Mouse (Mus musculus) limb, embryonic 13.5 days (tissue): ENCODE results near the gene Ostc. TPM values are rescaled to one million over a fixed set of nuclear protein-coding genes. Genes with fewer than 3 reads are reported as not detected.

ENCODE experiments used
- ATAC-seq: fragments of 200-750 bp; cut with Nextera tagmentation; 2 replicates; pipeline ENCODE4 v1.8.0; 2017; ENCODE audit warnings: low read depth, moderate number of reproducible peaks, moderate TSS enrichment; ENCODE audit not compliant: low FRiP score
- H3K27ac ChIP-seq: fragments of 300-500 bp; sonication (generic); 2 replicates; pipeline ENCODE4 v1.5.1; 2015; ENCODE audit warnings: inconsistent platforms, mild to moderate bottlenecking, moderate library complexity
- H3K27me3 ChIP-seq: fragments of 300-500 bp; sonication (generic); 2 replicates; pipeline ENCODE4 v1.6.1; 2015; ENCODE audit warnings: mild to moderate bottlenecking, inconsistent platforms
- H3K36me3 ChIP-seq: fragments of 300-500 bp; sonication (generic); 2 replicates; pipeline ENCODE4 v1.6.1; 2015; ENCODE audit warnings: inconsistent platforms, mild to moderate bottlenecking, moderate library complexity
- H3K4me1 ChIP-seq: fragments of 300-500 bp; sonication (generic); 2 replicates; pipeline ENCODE4 v1.6.1; 2015; ENCODE audit warnings: inconsistent platforms
- H3K4me2 ChIP-seq: fragments of 300-500 bp; sonication (generic); replicated peaks from 2 replicates; pipeline ENCODE4 v1.6.1; 2015; ENCODE audit warnings: inconsistent platforms, mild to moderate bottlenecking, moderate library complexity
- H3K4me3 ChIP-seq: fragments of 300-500 bp; sonication (generic); 2 replicates; pipeline ENCODE4 v1.5.1; 2015; ENCODE audit warnings: moderate library complexity, mild to moderate bottlenecking, inconsistent platforms
- H3K9ac ChIP-seq: fragments of 300-500 bp; sonication (generic); 2 replicates; pipeline ENCODE4 v1.6.1; 2015; ENCODE audit warnings: mild to moderate bottlenecking, inconsistent platforms
- H3K9me3 ChIP-seq: fragments of 300-500 bp; sonication (generic); 2 replicates; pipeline ENCODE4 v1.6.1; 2016; ENCODE audit warnings: inconsistent platforms
- WGBS: fragments of 180-500 bp; shearing (Covaris S2); methylation state at CpG from one replicate; pipeline ENCODE4 v1.1.7; 2015; 5-methylcytosine and 5-hydroxymethylcytosine counted together
- polyA plus RNA-seq: library from polyadenylated mRNA; unstranded; fragments of >200 nt; fragmentation: Nextera tagmentation; extraction: Ambion mirVana; gene quantifications from 2 replicates; pipeline ENCODE4 v1.2.1, GENCODE M21; 2015

Gene Ostc
- 480 and 491 TPM in 2 replicates for polyA plus RNA-seq

DNA sequence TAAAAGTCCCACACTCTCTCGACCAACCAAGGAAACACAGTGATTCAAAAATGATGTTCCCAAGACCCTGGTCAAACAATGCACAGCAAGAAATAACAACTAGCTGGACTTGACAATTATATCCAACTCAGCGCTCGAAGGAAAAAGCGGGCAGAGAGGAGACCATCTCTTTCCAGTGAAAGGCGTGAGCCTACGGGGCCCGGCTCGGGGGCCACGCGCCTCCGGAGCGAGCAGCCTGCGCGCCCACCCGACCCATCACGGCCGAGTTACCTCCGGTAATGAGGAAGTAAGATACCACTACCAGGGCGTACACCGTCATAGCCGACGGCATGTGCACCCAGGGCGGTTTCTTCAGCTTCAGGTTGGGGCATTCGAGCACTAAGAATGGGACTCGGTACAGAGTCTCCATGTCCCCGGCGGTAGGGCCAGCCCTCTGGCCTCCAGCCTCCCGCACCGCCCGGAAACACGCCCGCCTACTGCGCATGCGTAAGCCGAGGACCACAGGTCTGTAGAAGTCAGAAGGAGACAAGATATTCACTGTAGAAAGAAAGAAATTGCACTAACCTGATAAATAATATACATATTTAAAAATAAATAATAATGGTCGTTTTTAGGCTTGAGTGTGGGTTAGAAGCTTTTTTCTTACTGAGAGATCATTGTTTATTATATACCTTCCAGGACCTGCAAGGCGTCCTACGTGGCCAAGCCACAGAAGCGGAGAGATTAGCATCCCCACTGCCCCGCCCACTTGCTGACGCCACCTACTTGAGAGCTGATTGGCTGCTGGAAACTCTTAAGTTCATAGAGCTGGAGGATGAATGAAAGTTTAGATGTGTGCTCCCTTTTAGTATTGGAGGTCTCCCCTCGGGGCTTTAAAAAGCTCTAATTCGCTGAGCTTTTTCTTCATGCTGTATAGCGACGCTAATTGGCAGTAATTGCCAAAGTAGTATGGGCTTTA, at the start of gene Ostc:
Ostc (minus strand) TSS at position 478 of the 958 bp plus-strand sequence.
- peaks cover 5% of the 10 kb centered on the region; the same call in 1 of the 2 replicates for H3K36me3 ChIP-seq
- under 1% methylated on average over 45 of the region's 45 CpGs for WGBS
- no peaks in the 10 kb centered on the region for H3K27me3 ChIP-seq
- peak within 1 kb of the TSS; percentile 76 for H3K4me2 ChIP-seq
- ATAC-seq: peak; percentile 96
- peak within 1 kb of the TSS; percentile 80 for H3K27ac ChIP-seq
- peak within 1 kb of the TSS; percentile 79 for H3K4me3 ChIP-seq
- peak within 1 kb of the TSS; percentile 89 for H3K9ac ChIP-seq
- H3K9me3 ChIP-seq: no peaks in the 10 kb centered on the region
- H3K4me1 ChIP-seq: peaks cover 22% of the 10 kb centered on the region

DNA sequence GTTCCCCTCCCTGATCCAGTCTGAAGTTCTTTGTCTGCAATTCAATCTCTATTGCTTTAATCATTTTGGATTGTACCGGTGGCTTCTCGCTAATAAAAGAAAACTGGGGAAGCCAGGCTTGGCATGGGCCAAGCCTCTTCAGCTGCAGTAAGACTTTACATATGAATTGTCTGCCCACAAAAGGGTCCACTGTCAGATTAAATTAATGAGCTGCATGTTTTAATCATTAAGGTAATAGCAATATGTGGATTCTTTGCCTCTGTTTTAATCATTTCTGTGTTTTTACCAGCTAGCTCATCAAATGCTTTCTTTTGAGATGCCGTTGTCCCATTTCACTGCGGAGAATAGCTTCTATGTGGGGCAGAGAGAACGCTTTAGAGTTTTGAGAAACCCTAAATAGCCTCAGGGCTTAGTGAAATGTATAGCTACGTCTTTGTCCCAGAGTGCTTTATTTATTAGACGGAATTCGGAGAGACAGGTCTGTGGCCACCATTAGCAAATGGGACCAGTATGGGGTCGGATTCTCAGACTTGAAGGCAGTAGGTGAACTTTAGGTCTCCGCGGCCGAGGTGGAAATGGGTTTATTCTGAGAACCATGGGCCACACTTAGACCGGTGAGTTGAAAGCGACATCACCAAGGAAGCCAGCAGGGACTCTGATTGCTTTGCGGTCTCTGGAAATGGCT, 49.1 kb upstream of the Ostc start:
- Histone ChIP-seq H3K27me3 (no peaks in the 10 kb centered on the region), H3K36me3 (no peaks in the 10 kb centered on the region), H3K27ac (no peak overlapping the region), H3K4me2 (no peak overlapping the region; the same call in 1 of the 2 replicates), H3K9ac (no peak overlapping the region), H3K4me3 (no peak overlapping the region), H3K9me3 (no peaks in the 10 kb centered on the region), H3K4me1 (peaks cover 15% of the 10 kb centered on the region)
- 55% methylated on average over 15 of the region's 15 CpGs for WGBS
- ATAC-seq: no peak

- H3K9me3 ChIP-seq: no peaks in the 10 kb centered on the region
- H3K27ac ChIP-seq: no peak overlapping the region
- 63% methylated on average over 8 of the region's 8 CpGs for WGBS
- no peak overlapping the region for H3K4me3 ChIP-seq
- ATAC-seq: no peak
- no peaks in the 10 kb centered on the region for H3K27me3 ChIP-seq
- no peak overlapping the region for H3K9ac ChIP-seq
- no peaks in the 10 kb centered on the region for H3K36me3 ChIP-seq
- no peak overlapping the region for H3K4me2 ChIP-seq
- peaks cover 15% of the 10 kb centered on the region for H3K4me1 ChIP-seq
Observed at GRCm38 (mm10) chr3:130757117-130757852, 48.0 kb upstream of the Ostc start.

DNA sequence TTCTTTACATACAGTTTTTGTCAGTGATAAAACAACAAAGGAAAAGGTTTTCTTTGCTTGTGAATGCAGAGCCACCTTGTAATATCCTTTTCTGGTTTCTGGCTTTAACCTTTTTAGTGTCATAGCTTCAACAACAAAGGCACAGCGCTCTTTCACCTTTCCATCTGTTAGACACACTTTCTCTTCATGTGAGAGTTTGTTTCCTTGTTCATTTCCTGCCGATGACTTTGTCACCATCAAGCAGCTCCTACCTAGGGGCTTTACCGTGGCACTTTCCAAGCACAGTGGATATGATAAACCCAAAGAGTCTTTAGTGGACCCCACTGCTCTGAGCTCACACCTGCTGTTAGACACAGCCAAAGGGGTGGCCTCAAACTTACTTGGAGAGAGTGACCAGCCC, 40.0 kb upstream of the Ostc start:
- no peak overlapping the region for H3K4me2 ChIP-seq
- H3K36me3 ChIP-seq: no peaks in the 10 kb centered on the region
- H3K9ac ChIP-seq: no peak overlapping the region
- H3K4me3 ChIP-seq: no peak overlapping the region
- no peaks in the 10 kb centered on the region for H3K4me1 ChIP-seq
- H3K27ac ChIP-seq: no peak overlapping the region
- ATAC-seq: no peak
- H3K9me3 ChIP-seq: no peaks in the 10 kb centered on the region
- no peaks in the 10 kb centered on the region for H3K27me3 ChIP-seq
- WGBS: 82% methylated on average over 3 of the region's 3 CpGs

- ATAC-seq: no peak
- no peak overlapping the region for H3K27ac ChIP-seq
- H3K4me2 ChIP-seq: no peak overlapping the region
Observed at GRCm38 (mm10) chr3:130746673-130747619, 37.7 kb upstream of the Ostc start.

DNA sequence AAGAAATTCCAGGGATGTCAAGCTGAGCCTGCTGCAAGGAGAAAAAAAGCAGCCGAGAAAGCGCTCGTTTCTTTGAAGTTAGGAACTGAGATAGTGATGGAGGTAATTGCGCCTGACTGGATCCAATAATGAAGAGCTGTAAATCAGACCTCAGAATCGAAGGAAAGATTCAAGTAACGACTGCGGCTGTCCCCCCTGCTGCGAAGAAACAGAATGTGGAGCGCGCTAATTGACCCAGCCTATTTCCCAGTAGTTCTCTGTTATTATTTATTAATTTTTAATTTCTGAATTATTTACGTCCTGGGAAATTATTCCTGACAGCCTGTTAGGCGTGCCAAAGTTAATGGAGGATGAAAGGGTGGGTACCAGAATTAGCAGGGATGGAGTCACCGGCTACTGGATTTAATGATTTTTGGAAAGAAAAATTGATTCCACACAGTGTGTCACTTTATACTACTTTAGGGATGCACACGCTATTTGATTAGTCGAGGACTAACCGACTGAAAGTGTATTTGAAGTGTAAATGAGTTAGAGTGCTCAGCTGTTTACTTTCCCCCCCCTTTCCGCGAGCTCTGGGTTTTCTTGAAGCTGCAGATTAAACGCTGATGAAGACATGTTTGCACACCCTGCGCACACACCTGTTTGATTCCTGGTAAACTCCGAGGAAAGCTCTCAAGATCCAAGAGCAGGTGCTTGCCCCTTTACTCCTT, 28.6 kb upstream of the Ostc start:
- no peaks in the 10 kb centered on the region for H3K36me3 ChIP-seq
- WGBS: 11% methylated on average over 21 of the region's 21 CpGs
- no peak for ATAC-seq
- H3K9me3 ChIP-seq: no peaks in the 10 kb centered on the region
- no peaks in the 10 kb centered on the region for H3K4me1 ChIP-seq
- 0 out of 2 replicates have a peak overlapping the region, but pooled peaks have one; percentile 9 for H3K4me2 ChIP-seq
- H3K9ac ChIP-seq: no peak overlapping the region
- H3K27me3 ChIP-seq: peaks cover 9% of the 10 kb centered on the region; the same call in 1 of the 2 replicates
- no peak overlapping the region for H3K4me3 ChIP-seq
- H3K27ac ChIP-seq: no peak overlapping the region

More at GRCm38 (mm10) chr3:130746673-130747619, 37.7 kb upstream of the Ostc start:
- H3K9ac ChIP-seq: no peak overlapping the region
- H3K36me3 ChIP-seq: no peaks in the 10 kb centered on the region
- no peaks in the 10 kb centered on the region for H3K9me3 ChIP-seq
- H3K27me3 ChIP-seq: no peaks in the 10 kb centered on the region
- H3K4me3 ChIP-seq: no peak overlapping the region
- 77% methylated on average over 10 of the region's 10 CpGs for WGBS
- no peaks in the 10 kb centered on the region for H3K4me1 ChIP-seq

DNA sequence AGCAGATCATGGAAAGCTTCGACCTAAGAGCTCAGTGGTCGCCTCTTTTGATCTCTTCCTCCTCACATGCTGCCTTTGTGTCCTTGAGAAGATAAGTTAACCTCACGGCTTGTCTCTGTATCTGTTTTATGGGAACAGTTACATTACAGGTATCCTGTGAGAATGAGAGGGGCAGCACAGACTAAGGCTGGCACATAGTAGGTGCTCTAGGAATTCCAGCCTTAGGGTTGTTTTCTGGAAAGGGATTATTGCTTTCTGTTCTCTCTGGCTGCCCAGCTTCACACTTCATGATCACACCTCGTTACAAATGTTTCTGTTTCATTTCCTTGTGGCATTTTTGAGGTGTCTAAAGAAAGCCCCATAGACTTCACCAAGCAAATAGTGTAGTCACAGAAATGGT, 27.5 kb upstream of the Ostc start:
- 30% methylated on average over 4 of the region's 4 CpGs for WGBS
- Histone ChIP-seq H3K9me3 (no peaks in the 10 kb centered on the region), H3K4me3 (no peak overlapping the region), H3K27me3 (peaks cover 9% of the 10 kb centered on the region; the same call in 1 of the 2 replicates), H3K27ac (no peak overlapping the region), H3K36me3 (no peaks in the 10 kb centered on the region), H3K4me1 (no peaks in the 10 kb centered on the region), H3K9ac (no peak overlapping the region), H3K4me2 (no peak overlapping the region)
- no peak for ATAC-seq

GRCm38 (mm10) chr3:130730189-130730653, 21.0 kb upstream of the Ostc start, which contains the start of gene Rpl34:
TSS of gene Rpl34 (minus strand) at chr3:130730398.
- H3K27ac ChIP-seq: peak within 1 kb of the TSS; percentile 89
- peak; percentile 99 for ATAC-seq
- WGBS: under 1% methylated on average over 45 of the region's 45 CpGs

DNA sequence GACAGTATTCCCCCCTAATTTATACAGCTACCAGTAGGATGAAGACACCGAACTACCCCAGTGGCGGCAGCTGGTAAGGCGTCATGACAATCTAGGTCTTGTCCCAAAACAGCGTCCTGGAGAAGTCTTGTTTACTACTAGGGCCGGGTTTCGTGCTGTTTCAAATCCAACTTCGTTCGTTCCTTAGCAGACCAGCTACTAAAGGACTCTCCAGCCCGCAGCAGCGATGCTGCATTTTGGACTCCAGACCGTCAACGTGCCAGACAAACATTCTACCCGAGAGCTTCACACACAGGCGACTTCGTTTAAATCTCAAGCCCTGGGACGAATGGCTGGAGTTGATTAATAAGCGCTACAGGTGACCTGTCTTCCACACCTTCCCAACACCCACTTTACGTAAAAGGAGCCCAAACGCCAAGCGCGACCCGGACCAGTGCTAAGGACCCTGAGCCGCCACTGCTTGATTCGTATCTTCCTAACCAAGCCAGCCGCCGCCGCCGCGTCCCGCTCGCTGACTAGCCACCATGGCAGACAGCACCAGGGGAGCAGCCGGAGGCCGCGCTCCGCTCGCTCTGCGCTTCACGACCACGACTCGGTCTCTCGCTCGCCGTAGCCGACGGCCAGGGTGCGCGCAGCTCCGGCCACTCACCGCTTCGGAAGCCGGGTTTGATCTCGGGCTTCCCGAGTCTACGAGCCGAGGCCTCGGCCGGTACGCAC, 20.4 kb upstream of the Ostc start:
- Histone ChIP-seq H3K27me3 (no peaks in the 10 kb centered on the region), H3K27ac (peak overlapping the region; percentile 89), H3K4me1 (peaks cover 24% of the 10 kb centered on the region), H3K36me3 (peaks cover 38% of the 10 kb centered on the region), H3K4me3 (peak overlapping the region; percentile 99), H3K4me2 (peak overlapping the region; percentile 72), H3K9me3 (no peaks in the 10 kb centered on the region), H3K9ac (peak overlapping the region; percentile 97)
- under 1% methylated on average over 58 of the region's 58 CpGs for WGBS
- peak; percentile 34 for ATAC-seq

More at GRCm38 (mm10) chr3:130730189-130730653, 21.0 kb upstream of the Ostc start, which contains the start of gene Rpl34:
- Histone ChIP-seq H3K4me3 (peak within 1 kb of the TSS; percentile 99), H3K9ac (peak within 1 kb of the TSS; percentile 97), H3K27me3 (no peaks in the 10 kb centered on the region), H3K4me1 (peaks cover 24% of the 10 kb centered on the region), H3K4me2 (peak within 1 kb of the TSS; percentile 73), H3K9me3 (no peaks in the 10 kb centered on the region), H3K36me3 (peaks cover 38% of the 10 kb centered on the region)

DNA sequence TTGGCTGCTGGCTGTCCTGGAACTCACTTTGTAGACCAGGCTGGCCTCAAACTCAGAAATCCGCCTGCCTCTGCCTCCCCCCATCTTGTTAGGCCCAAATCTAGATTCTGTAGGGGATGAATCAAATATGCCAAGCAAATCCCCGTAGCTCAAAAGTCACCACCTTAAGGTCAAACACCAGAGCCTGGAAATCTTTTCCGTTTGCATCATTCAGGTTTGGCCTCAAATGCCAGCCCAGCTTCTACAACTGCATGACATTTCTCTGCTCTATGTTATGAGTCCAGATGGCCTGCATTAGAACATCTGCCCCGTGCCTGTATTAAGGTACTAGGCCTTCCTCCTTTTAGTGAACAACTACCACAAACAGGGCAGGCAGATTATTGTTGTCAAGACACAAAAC, 18.4 kb upstream of the Ostc start:
- Histone ChIP-seq H3K9ac (peak overlapping the region; percentile 97), H3K9me3 (no peaks in the 10 kb centered on the region)
- WGBS: 70% methylated on average over 4 of the region's 4 CpGs

More for the DNA sequence above, 18.4 kb upstream of the Ostc start:
- no peak overlapping the region for H3K4me2 ChIP-seq
- ATAC-seq: no peak
- no peaks in the 10 kb centered on the region for H3K27me3 ChIP-seq
- no peak overlapping the region for H3K27ac ChIP-seq
- H3K4me1 ChIP-seq: peaks cover 24% of the 10 kb centered on the region
- peaks cover 38% of the 10 kb centered on the region for H3K36me3 ChIP-seq
- no peak overlapping the region for H3K4me3 ChIP-seq
